Mouse (Mus musculus) C2C12 (cell line): ENCODE measurements at regions not wholly inside any gene's neighbourhood (a gene's known extent, or its start where the extent isn't known, plus 50 kb on each side); places are given as distances from the start of the nearest gene placed in this dataset.

Experiments used
- CTCF ChIP-seq: IDR thresholded peaks from one replicate; pipeline ENCODE4 v1.5.1; 2011; ENCODE audit not compliant: control insufficient read depth, insufficient read depth, insufficient read length
- MAX ChIP-seq: IDR thresholded peaks from one replicate; pipeline ENCODE4 v1.6.1; 2011; ENCODE audit warnings: mild to moderate bottlenecking, control low read depth

DNA sequence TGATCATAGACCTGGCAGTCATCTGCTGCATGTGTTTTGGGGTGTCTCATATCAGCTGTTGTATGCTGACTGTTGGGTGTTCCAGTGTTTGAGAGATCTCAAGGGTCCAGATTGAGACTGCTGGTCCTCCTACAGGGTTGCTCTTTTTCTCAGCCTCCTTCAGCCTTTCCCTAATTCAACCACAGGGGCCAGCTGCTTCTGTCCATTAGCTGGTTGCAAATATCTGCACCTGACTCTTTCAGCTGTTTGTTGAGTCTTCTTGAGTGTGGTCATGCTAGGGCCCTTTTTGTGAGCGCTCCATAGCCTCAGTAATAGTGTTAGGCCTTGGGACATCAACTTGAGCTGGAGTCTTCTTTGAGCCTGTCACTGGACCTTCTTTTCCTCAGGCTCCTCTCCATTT is 257.8 kb downstream of the Btg1 start:
- no peak for TF ChIP-seq CTCF
- no peak for TF ChIP-seq MAX
